Mouse (Mus musculus): ENCODE data around the gene Fbxo46.

Gene Fbxo46

DNA sequence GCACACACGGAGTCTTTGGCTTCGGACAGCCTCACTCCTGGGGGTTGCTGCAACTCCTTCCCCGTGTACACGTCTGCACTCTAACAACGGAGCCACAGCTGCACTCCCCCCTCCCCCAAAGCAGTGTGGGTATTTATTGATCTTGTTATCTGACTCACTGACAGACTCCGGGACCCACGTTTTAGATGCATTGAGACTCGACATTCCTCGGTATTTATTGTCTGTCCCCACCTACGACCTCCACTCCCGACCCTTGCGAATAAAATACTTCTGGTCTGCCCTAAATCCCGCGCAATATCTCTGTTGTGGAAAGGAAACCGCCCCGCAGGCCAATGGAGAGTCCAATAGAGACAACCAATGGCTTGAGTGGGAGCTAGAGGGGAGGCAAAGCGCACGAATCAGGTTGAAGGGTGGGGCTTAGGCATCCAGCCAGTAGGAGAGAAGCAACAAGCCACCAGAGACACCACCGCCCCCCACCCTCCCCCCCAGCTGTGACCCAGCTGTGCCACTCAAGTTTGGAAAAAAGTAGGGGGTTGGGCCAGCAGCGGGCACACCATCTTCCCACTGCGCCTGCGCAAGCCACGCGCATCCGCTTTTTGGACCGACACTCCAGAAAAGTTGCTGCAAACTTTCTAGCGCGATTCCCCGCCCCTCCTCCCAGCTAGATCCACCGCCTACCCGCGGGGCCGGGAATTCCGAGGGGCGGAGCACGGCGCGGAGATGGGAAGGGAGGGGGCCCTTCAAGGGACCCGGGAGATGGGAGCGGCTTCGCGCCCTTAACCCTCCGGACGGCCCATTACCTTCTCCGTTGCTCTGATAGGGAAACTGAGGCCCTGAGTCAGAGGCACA, 25.9 kb upstream of the Fbxo46 start:
- peak; percentile 89 for DNase-seq (ENCODE audit: low spot score)

DNA sequence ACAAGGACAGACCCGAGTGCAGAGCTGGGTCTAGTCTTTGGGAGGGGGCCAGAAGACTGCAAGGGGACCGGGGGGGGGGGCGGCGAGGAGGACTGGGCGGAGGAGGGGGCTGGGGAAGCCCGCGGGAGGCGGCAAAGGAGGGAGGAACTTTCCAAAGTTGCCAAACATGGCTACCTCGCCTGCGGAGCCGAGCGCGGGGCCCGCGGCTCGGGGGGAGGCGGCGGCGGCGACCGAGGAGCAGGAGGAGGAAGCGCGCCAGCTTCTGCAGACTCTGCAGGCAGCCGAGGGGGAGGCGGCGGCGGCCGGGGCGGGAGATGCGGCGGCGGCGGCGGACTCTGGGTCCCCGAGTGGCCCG, 25.2 kb upstream of the Fbxo46 start, which contains the start of gene Six5:
Gene Six5 (plus strand): TSS at position 124 of the 355 bp plus-strand sequence.
- DNase-seq (ENCODE audit: low spot score) = no peak

DNA sequence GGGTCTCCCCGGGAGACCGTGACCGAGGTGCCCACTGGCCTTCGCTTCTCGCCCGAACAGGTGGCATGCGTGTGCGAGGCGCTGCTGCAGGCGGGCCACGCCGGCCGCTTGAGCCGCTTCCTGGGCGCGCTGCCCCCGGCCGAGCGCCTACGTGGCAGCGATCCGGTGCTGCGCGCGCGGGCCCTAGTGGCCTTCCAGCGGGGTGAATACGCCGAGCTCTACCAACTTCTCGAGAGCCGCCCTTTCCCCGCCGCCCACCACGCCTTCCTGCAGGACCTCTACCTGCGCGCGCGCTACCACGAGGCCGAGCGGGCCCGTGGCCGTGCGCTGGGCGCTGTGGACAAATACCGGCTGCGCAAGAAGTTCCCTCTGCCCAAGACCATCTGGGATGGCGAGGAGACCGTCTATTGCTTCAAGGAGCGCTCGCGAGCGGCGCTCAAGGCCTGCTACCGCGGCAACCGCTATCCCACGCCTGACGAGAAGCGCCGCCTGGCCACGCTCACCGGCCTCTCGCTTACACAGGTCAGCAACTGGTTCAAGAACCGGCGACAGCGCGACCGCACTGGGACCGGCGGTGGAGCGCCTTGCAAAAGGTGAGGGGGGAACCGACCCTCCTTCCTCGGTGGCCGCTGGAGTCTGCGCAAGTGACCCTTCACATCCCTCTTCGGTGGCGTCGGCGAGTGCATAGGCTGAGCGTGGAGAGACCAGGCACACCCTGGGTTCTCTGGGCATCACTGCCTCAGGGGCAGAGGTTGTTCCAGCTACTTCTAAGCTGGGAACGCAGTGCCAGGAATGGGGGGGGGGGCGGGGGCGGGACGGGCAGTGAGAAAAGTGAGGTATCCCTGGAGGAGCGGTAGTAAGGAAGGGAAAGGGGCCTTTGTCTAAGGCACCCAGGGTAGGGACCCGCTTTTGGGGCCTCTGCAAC, 24.6 kb upstream of the Fbxo46 start:
- no peak for DNase-seq (ENCODE audit: low spot score)

DNA sequence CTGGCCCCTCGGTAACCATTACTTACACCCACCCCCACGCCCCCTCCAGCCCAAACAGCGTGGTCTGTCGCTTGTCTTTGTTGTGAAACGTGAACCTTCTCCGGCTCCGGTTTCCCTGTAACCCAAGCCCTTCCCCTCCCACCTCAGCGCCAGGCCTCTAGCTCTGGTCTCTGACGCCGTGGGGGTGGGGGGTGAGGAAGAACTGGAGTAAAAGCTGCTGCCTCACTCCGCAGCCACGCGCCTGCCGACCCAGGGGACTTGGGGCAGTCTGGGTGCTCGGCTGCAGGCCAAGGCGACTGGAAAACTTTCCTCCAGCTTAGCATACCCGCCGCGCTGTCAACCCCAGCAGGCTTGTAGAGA, 23.9 kb upstream of the Fbxo46 start:
- no peak for DNase-seq (ENCODE audit: low spot score)

DNA sequence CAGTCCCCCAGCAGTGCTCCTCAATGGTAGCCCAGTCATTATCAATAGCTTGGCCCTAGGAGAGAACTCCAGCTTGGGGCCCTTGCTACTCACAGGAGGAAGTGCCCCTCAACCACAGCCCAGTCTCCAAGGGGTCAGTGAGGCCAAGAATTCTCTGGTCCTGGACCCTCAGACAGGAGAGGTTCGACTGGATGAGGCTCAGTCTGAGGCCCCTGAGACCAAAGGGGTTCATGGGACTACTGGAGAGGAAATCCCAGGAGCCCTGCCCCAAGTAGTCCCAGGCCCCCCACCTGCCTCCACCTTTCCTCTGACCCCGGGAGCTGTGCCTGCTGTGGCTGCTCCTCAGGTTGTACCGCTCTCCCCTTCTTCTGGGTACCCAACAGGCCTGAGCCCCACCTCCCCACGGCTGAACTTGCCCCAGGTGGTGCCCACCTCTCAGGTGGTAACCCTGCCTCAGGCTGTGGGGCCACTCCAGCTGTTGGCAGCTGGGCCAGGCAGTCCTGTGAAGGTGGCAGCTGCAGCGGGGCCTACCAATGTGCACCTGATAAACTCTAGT, 23.2 kb upstream of the Fbxo46 start:
- no peak for DNase-seq (ENCODE audit: low spot score)

DNA sequence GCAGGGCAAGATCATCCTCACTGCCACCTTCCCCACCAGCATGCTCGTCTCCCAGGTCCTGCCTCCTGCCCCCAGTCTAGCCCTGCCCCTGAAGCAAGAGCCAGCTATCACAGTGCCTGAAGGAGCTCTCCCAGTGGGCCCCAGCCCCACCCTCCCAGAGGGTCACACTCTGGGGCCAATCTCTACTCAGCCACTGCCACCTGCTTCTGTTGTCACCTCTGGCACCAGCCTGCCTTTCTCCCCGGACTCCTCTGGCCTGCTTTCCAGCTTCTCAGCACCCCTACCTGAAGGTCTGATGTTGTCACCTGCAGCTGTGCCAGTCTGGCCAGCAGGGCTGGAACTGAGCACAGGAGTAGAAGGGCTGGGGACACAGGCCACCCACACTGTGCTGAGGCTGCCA, 22.4 kb upstream of the Fbxo46 start:
- DNase-seq (ENCODE audit: low spot score) = no peak

DNA sequence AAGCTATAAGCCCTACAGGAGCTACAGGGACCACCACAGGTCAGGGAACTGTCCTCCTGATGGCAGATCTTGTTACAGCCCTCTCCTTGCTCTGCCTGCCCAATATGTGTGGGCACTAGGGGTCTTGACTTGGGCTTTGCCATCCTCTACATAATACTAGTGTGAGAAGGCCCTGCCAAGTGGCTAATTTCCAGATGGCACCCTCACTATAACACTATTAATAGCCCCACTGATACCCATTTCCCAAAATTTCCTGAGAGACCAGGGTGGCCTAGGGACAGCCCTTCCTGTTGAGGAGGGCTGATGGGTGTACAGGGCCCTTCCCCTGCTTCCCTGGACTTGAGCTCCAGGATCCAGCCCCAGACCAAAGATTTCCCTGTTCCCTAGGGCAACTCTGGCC, 21.8 kb upstream of the Fbxo46 start:
- no peak for DNase-seq (ENCODE audit: low spot score)

DNA sequence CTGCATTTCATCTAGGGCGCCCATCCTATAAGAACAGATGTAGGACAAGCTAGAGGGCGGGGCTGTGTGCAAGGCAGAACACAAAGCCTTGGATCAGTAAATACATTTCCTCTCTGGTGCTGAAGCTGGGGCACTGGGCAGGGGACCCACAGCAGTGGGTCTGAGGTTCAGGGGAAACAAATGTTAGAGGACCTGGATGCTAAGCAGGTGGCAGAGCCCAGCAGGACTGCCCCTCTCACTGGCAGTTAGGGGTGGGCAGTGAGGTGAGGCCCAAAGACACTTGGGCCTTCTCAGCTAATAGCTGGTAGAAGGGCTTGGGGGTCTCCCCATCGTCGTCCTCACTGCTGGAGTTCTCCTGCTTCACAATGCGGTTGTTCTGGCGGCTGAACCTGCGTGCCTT, 20.8 kb upstream of the Fbxo46 start:
- DNase-seq (ENCODE audit: low spot score) = no peak

DNA sequence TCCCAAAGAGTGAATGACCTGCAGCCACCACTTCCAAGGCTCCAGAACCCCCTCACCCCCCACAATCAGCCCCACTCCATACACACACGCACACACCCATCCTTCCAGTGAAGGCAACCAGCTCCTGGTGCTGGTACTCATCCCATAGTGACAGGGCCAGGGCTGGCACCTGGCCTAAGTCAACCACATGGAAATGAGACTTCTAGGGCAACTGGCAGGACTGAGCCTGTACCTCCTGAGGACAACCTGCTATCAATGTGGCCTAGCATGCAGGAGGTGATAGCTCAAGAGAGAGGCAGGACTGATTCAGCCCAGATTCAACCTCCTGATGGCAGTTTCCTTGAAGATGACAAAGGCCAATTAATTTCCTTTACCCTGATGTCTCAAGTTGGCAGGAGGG, 19.4 kb upstream of the Fbxo46 start:
- DNase-seq (ENCODE audit: low spot score) = no peak

DNA sequence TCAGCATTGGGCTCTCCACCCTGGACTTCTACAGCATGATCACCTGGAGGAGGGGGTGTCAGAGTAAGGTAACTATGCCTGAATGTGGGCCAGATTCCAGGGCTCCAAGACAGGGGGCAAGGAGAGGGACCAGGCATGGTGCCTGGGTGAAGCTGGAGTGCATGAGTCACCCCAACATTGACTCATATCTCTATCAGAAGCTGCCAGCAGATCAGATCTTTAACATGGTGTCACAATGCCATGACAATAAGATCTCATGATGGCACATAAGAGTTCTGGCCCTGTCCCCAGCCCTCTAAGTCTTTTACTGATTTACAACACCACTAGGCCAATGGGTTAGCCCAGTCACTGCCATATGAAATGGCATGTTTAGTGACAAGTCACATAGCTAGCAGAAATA, 15.9 kb upstream of the Fbxo46 start:
- no peak for DNase-seq (ENCODE audit: low spot score)

DNA sequence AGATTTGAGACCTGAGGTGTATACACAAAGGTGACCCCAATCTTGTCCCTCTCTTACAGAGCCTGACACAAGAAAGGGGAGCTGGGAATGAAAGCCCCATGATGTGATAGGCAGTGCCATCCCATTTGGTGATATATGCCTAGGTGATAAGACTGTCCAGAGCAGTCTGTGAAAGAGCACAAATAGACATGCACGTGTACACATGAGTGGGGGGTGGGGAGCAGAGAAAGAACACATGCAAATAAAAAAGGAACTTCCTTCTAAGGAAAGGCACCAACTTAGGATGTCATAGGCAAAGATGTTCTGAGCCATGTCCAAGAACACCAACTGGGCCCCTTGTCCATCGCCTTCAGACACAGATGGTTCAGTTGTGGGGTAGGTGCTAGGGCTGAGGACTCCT, 15.2 kb upstream of the Fbxo46 start:
- no peak for DNase-seq (ENCODE audit: low spot score)

DNA sequence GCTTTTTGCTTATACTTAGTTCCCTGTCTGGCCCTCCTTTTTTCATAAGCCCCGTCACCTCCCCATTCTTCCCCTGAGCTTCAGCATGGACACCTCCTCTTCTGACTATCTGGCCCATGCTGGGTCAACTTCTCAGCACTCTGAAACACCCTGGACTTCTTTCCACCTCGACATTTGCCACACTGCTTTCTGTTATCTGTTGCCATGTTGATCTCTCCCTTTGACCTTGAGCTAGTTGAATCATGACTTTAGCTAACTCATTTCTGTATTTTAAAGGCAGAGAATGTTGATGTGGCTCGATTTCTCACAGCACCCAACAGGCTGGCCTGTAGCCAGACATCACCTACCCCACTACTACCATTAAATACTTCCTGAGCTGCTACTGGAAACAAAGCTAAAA, 12.2 kb upstream of the Fbxo46 start:
- no peak for DNase-seq (ENCODE audit: low spot score)

DNA sequence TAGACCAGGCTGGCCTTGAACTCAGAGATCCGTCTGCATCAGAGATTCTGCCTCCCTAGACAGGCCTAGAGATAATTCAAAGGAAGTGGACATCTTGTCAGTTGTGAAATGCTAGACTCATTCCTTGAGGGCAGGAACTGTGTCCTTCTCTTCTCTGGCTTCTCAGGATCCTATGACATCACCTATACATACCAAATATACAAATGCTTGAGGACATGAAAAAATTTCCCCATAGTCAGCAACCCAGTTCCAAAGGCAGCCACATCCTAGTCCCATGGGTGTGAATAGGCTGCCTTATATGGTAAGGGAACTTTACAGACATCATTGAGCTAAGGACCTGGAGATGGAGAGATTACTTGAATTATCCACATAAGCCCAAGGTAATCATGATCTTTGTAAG, 10.1 kb upstream of the Fbxo46 start:
- DNase-seq (ENCODE audit: low spot score) = no peak

DNA sequence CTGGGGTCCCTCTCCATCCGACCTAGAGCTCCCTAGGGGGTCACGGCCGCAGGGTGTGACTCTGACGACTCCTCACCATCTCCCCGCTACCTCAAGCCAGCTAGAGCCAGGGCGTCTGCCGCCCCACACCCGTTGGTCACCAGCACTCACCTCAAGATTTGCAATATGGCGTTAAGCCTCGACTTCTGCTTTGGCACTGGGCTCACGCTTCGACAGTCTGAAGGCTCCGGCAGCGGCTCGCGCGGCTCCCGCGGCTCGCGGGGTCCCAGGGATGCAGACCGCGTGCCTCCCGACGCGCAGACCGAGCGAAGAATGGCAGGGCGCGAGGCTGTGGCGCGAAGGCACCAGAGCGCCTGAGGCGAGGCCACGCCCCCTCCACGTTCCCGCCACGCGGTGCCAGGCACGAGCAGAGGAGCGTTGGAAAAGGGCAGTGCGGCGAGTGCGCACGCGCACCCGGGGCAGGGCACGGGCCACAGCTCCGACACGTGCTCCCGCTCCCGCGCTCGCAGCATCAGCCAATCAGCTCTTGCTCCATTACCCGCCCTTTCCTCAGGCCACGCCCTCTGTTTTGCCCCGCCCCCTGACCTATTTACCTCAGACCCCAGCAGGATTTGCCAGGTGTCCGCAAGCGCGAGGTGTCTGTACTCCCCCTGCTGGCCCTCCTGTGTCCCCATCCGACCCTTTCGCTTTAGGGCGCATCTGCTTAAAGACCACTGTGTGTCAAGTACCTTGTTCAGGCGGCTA, 1.5 kb upstream of the Fbxo46 start, which contains the start of gene Gm4969:
Gene Gm4969 (minus strand): TSS at position 341 of the 744 bp plus-strand sequence.
- no peak for DNase-seq (ENCODE audit: low spot score)

DNA sequence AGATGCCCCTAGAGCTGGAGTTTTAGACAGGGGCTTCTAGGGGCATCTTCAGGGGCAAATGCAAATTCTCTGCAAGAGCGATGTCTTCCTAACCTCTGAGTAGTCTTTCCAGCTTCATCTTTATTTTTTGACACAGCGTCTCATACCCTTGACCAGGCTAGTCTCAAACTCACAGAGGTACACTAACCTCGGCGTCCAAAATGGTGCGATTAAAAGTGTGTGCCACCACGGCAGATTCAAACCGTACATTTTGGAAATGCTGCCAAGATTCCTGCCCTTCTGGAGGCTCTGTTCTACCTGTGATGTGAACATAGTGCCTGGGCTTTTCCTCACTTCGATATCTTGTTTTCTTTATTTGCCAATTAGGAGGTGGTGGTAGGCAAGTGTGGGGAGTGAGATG, 576 bp upstream of the Fbxo46 start:
- no peak for DNase-seq (ENCODE audit: low spot score)

DNA sequence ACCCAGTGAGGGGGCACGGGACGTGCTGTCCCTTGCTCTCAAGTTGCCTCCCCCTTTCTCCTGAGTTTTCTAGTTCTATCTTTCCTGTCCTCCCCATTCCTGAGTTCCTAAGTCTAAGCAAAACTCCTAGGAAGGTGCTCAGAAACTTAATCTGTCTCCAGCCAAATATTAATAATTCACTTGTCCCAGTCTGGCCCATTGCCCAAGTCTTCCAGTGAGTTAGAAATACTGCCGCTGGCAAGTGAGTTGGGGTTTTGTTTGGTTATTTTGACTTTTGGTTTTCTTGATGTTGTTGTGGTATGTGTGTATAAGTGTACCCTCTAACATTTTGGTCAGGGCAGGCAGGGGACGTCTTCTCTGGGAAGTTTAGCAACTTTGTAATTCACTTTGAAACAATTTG, 2.0 kb downstream of the Fbxo46 start:
- DNase-seq (ENCODE audit: low spot score) = no peak

DNA sequence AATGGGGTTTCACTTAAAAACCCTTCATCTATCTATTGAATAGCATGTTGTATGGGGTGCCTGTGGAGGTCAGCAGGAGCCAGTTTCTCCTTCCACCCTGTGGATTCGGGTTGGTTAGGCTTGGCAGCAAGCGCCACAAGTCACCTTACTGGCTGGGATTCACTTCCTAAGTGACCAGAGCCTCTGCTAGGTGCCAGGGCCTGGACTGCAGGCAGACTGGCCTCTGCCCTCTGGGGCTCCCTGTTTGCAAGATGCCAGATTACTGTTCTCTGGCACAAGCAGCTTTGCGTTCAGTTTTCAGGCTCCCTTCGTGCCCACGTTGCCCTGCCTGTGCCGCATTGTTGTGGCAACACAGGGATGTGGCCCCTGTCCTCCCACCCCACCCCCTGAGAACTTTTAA, 5.1 kb downstream of the Fbxo46 start:
- no peak for DNase-seq (ENCODE audit: low spot score)

DNA sequence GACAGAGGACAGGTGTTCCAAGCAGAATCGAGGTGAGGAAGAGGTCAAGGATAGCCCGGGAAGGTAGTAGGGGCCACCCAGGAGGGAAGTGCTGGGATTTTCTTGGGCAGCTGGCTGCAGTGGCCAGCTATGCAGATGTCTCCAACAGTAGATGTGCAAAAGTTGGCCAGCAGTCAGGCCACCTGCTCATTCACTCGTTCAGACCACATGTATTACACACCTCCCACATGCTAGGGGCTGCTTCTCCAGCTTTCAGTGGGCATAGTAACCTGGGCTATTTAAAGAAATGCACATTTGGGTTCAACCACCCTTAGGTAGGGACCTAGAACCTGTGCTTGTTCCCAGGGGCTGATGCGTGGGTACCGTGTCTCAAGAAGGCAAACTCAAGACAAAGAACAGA, 8.1 kb downstream of the Fbxo46 start:
- no peak for DNase-seq (ENCODE audit: low spot score)

DNA sequence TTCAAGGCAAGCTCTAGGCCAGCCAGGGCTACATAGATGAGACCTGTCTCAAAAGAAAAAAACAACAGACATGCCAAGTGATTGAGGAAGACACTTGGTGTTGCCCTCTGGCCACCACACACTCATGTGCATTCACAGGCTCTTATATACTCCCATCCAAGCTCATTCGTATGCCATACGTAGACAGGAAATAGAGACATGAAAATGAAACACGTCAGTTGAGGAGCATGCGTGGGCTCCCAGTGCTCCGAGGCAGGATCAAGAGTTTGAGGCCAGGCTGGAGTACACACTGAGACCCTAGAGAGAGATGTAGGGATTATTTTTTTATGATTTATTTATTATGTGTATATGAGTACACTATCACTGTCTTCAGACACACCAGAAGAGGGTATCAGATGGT, 9.7 kb downstream of the Fbxo46 start:
- DNase-seq (ENCODE audit: low spot score) = no peak

DNA sequence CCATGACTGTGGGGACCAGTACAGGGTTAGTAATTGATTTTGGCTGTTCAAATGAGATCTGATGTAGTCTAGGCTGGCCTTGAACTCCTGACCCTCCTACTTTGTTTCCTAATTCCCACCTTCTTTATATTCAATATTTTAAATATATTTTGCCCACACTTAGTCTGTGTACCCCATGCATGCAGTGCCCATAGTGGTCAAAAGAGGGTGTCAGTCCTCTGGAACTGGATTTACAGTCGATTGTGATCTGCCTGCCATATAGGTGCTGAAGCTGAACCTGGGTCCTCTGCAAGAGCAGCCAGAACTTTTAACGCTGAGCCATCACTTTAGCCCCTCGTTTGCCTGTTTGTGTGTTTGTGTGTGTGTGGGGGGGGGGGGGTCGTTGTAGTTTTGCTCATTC, 11.0 kb downstream of the Fbxo46 start:
- no peak for DNase-seq (ENCODE audit: low spot score)

DNA sequence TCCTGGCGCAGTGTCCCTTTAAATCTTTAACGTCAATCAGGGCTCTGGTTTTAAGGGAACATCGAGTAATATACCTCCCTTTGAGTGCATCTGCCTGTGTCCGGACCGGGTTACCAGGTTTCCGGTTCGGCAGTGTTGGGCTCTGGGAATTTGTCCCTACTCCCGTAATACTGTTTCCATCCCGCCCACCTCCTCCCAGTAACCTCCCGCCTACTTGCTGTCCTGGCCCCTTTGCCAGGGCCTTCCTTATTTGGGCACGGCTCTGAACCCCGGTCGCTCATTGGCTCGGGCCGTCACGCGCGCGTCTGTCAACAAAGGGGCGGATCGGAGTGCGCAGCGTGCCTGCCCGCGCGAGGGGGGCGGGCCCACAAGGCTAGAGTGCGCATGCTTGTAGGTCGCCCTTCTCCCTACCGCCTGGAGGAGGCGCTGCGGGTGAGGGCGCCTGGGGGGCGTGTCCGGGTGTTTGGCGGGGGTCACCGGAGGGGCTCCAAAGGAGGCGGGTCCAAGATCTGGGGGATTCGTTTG, 11.7 kb downstream of the Fbxo46 start:
- DNase-seq (ENCODE audit: low spot score) = peak; percentile 93

DNA sequence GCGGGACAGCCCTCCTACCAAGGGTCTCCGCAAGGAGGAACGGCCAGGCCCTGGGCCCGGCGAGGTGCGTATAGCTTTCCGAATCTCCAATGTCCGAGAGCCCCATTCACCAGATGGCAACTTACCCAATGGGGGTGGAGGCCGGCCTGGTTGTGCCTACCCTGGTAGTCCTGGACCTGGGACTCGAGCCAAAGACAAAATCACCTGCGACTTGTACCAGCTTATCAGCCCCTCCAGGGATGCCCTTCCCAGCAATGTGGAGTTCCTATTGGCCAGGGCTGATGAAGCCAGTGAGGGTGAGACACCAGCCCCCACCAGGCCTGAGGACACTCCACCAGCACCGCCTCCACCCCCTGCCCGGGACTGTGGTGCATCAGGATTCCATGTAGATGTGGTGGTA, 16.5 kb downstream of the Fbxo46 start:
- DNase-seq (ENCODE audit: low spot score) = no peak

Data from urinary bladder, postnatal 10 days (tissue).